Mouse (Mus musculus): ENCODE measurements around the gene Nedd8. TPM values are rescaled to one million over a fixed set of nuclear protein-coding genes. Genes with fewer than 3 reads are reported as not detected.

The Nedd8 gene
- polyA plus RNA-seq, 1 experiment from 2014 or later = 535 TPM

DNA sequence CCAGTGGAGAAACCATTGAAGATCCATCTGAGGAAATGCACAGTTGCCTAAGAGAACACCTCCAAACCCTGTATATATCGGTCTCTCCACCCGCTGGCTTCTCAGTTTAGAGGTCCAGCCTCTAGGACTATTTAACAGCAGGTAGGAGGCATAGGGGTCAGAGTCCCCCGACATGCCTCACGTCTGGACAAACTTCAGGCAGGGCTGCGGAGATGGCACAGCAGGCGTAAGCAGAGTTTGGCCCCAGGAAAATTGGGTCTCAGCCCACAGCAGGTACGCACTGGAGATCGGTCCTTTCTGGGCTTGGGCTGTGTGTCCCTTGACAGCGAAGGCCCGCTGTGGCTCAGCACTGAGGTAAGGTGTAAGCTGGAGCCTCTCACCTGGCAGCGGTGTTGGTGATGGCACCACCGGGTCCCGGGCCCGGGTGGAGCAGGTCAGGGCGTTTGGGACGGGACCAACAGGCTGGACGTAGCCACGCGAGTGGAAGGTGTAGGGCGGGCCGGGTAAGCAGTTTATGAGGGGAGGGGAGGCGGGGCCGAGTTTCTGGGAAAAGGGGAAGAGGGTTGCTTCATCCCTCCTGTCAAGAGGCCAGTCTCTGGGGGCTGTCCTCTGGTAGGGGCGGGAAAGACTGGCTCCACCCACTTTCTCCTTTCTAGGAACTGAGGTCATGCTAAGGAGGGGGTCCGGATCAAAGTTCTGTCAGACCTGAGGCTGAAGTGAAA, 41.2 kb upstream of the Nedd8 start:
- H3K36me3 ChIP-seq (ENCODE audit: control insufficient read depth, insufficient read depth, low read length) = peaks cover 5% of the 10 kb centered on the region
- H3K4me3 ChIP-seq (ENCODE audit: low read depth, low read length) = peak overlapping the region; percentile 28
- H3K9ac ChIP-seq (ENCODE audit: low read depth, low read length) = no peak overlapping the region
- H3K27ac ChIP-seq (ENCODE audit: low read depth, low read length) = no peak overlapping the region
- H3K27me3 ChIP-seq (ENCODE audit: control insufficient read depth, insufficient read depth, low read length) = peaks cover 27% of the 10 kb centered on the region
- WGBS (ENCODE audit: insufficient replicate concordance) = 15% methylated on average over 24 of the region's 25 CpGs
- H3K9me3 ChIP-seq (replicated peaks; ENCODE audit: control insufficient read depth, low read length) = no peaks in the 10 kb centered on the region
- peak overlapping the region; percentile 62 for H3K4me2 ChIP-seq
- H3K4me1 ChIP-seq (ENCODE audit: control insufficient read depth, insufficient read depth, low read length) = peaks cover 8% of the 10 kb centered on the region; the same call in 1 of the 2 replicates
- no peak for ATAC-seq (replicated peaks; ENCODE audit: insufficient number of reproducible peaks, low FRiP score, low TSS enrichment)

DNA sequence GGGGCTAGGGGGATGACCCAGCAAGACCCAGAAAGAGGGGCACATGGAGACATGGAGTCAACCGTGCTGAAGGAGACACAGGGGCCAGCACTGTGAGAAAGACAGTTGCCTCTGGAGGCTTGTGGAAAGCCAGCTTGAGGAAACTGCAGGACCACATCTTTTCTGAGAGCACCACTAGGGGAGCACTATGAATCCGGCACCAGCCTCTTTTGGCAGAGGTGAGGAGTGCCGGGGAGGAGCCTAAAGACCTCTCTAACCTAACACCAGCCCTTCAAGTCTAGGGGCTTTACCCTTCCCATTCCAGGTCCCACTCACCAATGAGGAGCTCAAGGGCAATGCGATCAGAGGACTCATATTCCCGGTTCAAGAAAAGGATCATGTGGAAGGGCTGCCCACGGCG, 39.9 kb upstream of the Nedd8 start:
- no peaks in the 10 kb centered on the region for H3K9me3 ChIP-seq (replicated peaks; ENCODE audit: control insufficient read depth, low read length)
- no peak overlapping the region for H3K4me2 ChIP-seq
- no peak overlapping the region for H3K27ac ChIP-seq (ENCODE audit: low read depth, low read length)
- peaks cover 27% of the 10 kb centered on the region for H3K27me3 ChIP-seq (ENCODE audit: control insufficient read depth, insufficient read depth, low read length)
- no peak overlapping the region for H3K9ac ChIP-seq (ENCODE audit: low read depth, low read length)
- 65% methylated on average over 7 of the region's 7 CpGs for WGBS (ENCODE audit: insufficient replicate concordance)
- no peaks in the 10 kb centered on the region for H3K36me3 ChIP-seq (ENCODE audit: control insufficient read depth, insufficient read depth, low read length)
- no peak overlapping the region for H3K4me3 ChIP-seq (ENCODE audit: low read depth, low read length)
- H3K4me1 ChIP-seq (ENCODE audit: control insufficient read depth, insufficient read depth, low read length) = peaks cover 8% of the 10 kb centered on the region; the same call in 1 of the 2 replicates
- no peak for ATAC-seq (replicated peaks; ENCODE audit: insufficient number of reproducible peaks, low FRiP score, low TSS enrichment)

DNA sequence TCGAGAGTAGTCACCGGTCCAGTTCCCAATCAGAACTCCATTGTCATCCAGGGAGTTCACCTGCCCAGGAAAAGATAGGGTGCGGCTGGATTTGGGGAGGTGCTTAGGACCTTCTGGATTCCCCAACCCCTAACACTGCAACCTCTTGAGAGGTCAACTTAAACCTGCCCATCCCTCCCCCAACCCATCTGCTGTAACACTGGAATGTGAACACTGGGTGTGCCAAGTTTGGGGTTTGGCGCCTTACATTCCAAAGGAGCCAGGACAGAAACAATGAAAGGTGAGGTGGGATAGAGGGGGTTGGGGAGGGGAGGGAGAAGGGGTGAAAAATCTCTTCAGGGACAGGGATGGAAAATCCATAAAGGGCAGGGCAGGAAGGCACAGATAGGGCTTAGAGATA, 37.6 kb upstream of the Nedd8 start:
- H3K36me3 ChIP-seq (ENCODE audit: control insufficient read depth, insufficient read depth, low read length) = no peaks in the 10 kb centered on the region
- ATAC-seq (replicated peaks; ENCODE audit: insufficient number of reproducible peaks, low FRiP score, low TSS enrichment) = no peak
- no peak overlapping the region for H3K27ac ChIP-seq (ENCODE audit: low read depth, low read length)
- 77% methylated on average over 4 of the region's 4 CpGs for WGBS (ENCODE audit: insufficient replicate concordance)
- H3K27me3 ChIP-seq (ENCODE audit: control insufficient read depth, insufficient read depth, low read length) = peaks cover 27% of the 10 kb centered on the region
- H3K9ac ChIP-seq (ENCODE audit: low read depth, low read length) = no peak overlapping the region
- H3K4me2 ChIP-seq = no peak overlapping the region
- peaks cover 8% of the 10 kb centered on the region; the same call in 1 of the 2 replicates for H3K4me1 ChIP-seq (ENCODE audit: control insufficient read depth, insufficient read depth, low read length)
- H3K9me3 ChIP-seq (replicated peaks; ENCODE audit: control insufficient read depth, low read length) = no peaks in the 10 kb centered on the region
- H3K4me3 ChIP-seq (ENCODE audit: low read depth, low read length) = no peak overlapping the region

DNA sequence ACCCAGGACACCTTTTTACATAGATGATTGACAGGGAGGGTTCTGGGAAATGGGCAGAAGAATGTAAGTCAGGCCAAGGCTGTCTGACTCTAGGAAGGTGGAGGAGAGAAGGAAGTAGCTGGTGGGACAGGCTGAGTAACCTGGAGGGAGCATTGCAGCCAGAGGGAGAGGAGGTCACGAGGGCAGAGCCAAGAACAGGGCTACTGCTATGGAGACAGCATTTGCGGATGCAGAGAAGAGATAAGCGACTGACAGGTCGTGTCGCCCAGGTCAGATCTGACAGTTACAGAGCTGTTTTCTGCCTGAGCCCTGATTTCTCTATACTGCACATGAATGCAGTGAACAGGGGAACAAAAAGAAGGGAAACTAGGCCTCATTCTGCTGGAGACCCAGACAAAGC, 35.5 kb upstream of the Nedd8 start:
- H3K4me2 ChIP-seq = no peak overlapping the region
- peaks cover 13% of the 10 kb centered on the region for H3K27me3 ChIP-seq (ENCODE audit: control insufficient read depth, insufficient read depth, low read length)
- no peak overlapping the region for H3K4me3 ChIP-seq (ENCODE audit: low read depth, low read length)
- 59% methylated on average over 5 of the region's 5 CpGs for WGBS (ENCODE audit: insufficient replicate concordance)
- no peaks in the 10 kb centered on the region for H3K4me1 ChIP-seq (ENCODE audit: control insufficient read depth, insufficient read depth, low read length)
- no peaks in the 10 kb centered on the region for H3K9me3 ChIP-seq (replicated peaks; ENCODE audit: control insufficient read depth, low read length)
- no peaks in the 10 kb centered on the region for H3K36me3 ChIP-seq (ENCODE audit: control insufficient read depth, insufficient read depth, low read length)
- no peak overlapping the region for H3K9ac ChIP-seq (ENCODE audit: low read depth, low read length)
- ATAC-seq (replicated peaks; ENCODE audit: insufficient number of reproducible peaks, low FRiP score, low TSS enrichment) = no peak
- no peak overlapping the region for H3K27ac ChIP-seq (ENCODE audit: low read depth, low read length)

DNA sequence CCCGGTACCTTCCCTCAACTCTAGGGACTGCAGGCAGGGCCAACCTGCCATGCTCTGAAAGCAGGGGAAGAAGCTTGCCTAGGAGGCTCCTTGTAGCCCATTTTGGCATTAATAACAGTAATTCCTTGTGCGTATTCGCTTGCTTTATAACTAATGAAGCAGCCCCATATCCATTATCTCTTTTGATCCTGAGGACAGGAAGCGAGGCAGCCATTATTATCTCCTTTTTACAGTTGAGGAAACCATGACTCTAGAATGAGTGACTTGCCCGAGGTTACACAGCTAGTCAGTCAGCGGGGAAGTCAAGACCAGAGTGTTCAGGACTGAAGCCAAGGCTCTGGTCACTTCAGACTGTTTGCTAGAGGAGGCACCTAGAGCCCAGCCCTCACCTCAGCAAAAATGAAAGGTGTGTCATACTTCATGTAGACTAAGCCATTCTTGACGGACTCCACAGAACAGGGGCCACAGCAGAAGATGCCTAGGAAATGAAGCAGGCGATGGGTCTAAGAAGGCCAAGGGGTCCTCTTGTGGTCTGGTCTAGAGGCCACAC, 34.2 kb upstream of the Nedd8 start:
- no peak for ATAC-seq (replicated peaks; ENCODE audit: insufficient number of reproducible peaks, low FRiP score, low TSS enrichment)
- Histone ChIP-seq H3K4me2 (no peak overlapping the region), H3K4me1 (ENCODE audit: control insufficient read depth, insufficient read depth, low read length) (no peaks in the 10 kb centered on the region), H3K27ac (ENCODE audit: low read depth, low read length) (no peak overlapping the region), H3K9ac (ENCODE audit: low read depth, low read length) (no peak overlapping the region), H3K4me3 (ENCODE audit: low read depth, low read length) (no peak overlapping the region), H3K27me3 (ENCODE audit: control insufficient read depth, insufficient read depth, low read length) (peaks cover under 1% of the 10 kb centered on the region), H3K36me3 (ENCODE audit: control insufficient read depth, insufficient read depth, low read length) (no peaks in the 10 kb centered on the region), H3K9me3 (replicated peaks; ENCODE audit: control insufficient read depth, low read length) (no peaks in the 10 kb centered on the region)
- WGBS (ENCODE audit: insufficient replicate concordance) = 74% methylated on average over 8 of the region's 8 CpGs

DNA sequence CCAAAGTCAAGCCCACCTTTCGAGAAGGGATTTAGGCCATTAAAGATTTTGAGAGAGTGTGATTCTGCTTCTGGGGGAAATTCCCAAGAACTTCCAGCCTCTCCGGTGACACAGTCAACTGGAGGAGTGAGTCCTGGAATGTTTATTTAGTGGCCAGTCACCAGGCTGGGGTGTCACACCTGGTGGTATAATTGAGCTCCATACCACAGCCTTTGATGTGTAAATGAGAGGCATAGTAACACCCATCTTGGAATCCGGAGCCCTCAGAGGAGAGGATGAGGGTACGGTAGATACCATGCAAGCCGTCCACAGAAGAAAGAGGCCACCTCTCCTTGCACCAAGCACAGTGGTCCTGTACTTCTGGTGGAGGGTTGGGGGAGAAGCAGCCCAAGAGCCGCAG, 30.8 kb upstream of the Nedd8 start:
- Histone ChIP-seq H3K9me3 (replicated peaks; ENCODE audit: control insufficient read depth, low read length) (no peaks in the 10 kb centered on the region), H3K4me3 (ENCODE audit: low read depth, low read length) (no peak overlapping the region), H3K36me3 (ENCODE audit: control insufficient read depth, insufficient read depth, low read length) (no peaks in the 10 kb centered on the region), H3K4me2 (no peak overlapping the region), H3K4me1 (ENCODE audit: control insufficient read depth, insufficient read depth, low read length) (no peaks in the 10 kb centered on the region), H3K27me3 (ENCODE audit: control insufficient read depth, insufficient read depth, low read length) (no peaks in the 10 kb centered on the region; the same call in 1 of the 2 replicates), H3K9ac (ENCODE audit: low read depth, low read length) (no peak overlapping the region), H3K27ac (ENCODE audit: low read depth, low read length) (no peak overlapping the region)
- no peak for ATAC-seq (replicated peaks; ENCODE audit: insufficient number of reproducible peaks, low FRiP score, low TSS enrichment)
- 52% methylated on average over 6 of the region's 6 CpGs for WGBS (ENCODE audit: insufficient replicate concordance)

DNA sequence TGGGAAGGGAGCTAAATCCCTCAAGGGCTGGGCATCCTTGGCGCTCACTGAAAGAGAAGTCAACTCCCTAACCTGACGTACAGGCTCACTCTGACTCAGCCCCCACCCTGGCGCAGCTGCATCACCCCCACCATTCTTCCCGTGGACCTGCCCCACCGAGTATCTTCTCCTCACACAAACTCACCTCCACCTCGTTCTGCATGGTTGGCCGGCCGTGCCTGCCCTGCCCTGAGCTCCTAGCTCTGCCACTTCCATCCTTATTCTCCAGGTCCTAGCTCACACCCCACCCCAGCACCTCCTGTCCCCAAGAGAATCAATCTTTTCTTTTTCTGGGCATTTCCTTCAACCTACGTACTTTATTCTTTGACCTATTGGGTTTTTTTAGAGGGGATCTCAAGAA, 29.2 kb upstream of the Nedd8 start:
- no peak for ATAC-seq (replicated peaks; ENCODE audit: insufficient number of reproducible peaks, low FRiP score, low TSS enrichment)
- no peak overlapping the region for H3K9ac ChIP-seq (ENCODE audit: low read depth, low read length)
- H3K27ac ChIP-seq (ENCODE audit: low read depth, low read length) = no peak overlapping the region
- WGBS (ENCODE audit: insufficient replicate concordance) = 67% methylated on average over 9 of the region's 9 CpGs
- no peaks in the 10 kb centered on the region for H3K4me1 ChIP-seq (ENCODE audit: control insufficient read depth, insufficient read depth, low read length)
- no peak overlapping the region for H3K4me2 ChIP-seq
- no peaks in the 10 kb centered on the region for H3K9me3 ChIP-seq (replicated peaks; ENCODE audit: control insufficient read depth, low read length)
- H3K4me3 ChIP-seq (ENCODE audit: low read depth, low read length) = no peak overlapping the region
- no peaks in the 10 kb centered on the region; the same call in 1 of the 2 replicates for H3K27me3 ChIP-seq (ENCODE audit: control insufficient read depth, insufficient read depth, low read length)
- no peaks in the 10 kb centered on the region for H3K36me3 ChIP-seq (ENCODE audit: control insufficient read depth, insufficient read depth, low read length)

DNA sequence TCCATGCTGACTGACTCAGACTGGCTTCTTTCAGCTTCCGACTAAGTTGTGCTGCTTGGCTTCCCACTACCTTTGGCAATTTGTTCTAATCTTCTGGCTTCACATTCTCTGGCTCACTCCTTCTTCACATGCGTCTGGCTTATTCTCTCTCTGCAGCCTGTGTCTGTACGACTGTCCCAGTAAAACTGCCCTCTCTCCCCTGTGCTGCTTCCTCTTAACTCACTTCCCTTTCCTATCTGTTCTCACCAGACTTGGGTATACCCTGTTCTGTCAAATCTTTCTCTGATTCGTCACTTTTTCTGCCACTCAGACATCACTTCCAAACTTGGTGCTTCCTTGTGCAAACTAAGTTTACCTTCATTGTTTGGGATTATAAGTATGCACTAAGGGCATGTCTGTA, 25.3 kb upstream of the Nedd8 start:
- WGBS (ENCODE audit: insufficient replicate concordance) = 72% methylated on average over 4 of the region's 4 CpGs
- Histone ChIP-seq H3K9ac (ENCODE audit: low read depth, low read length) (no peak overlapping the region), H3K27me3 (ENCODE audit: control insufficient read depth, insufficient read depth, low read length) (no peaks in the 10 kb centered on the region; the same call in 1 of the 2 replicates), H3K4me1 (ENCODE audit: control insufficient read depth, insufficient read depth, low read length) (no peaks in the 10 kb centered on the region), H3K36me3 (ENCODE audit: control insufficient read depth, insufficient read depth, low read length) (no peaks in the 10 kb centered on the region), H3K4me3 (ENCODE audit: low read depth, low read length) (no peak overlapping the region), H3K4me2 (no peak overlapping the region), H3K27ac (ENCODE audit: low read depth, low read length) (no peak overlapping the region), H3K9me3 (replicated peaks; ENCODE audit: control insufficient read depth, low read length) (no peaks in the 10 kb centered on the region)
- ATAC-seq (replicated peaks; ENCODE audit: insufficient number of reproducible peaks, low FRiP score, low TSS enrichment) = no peak

DNA sequence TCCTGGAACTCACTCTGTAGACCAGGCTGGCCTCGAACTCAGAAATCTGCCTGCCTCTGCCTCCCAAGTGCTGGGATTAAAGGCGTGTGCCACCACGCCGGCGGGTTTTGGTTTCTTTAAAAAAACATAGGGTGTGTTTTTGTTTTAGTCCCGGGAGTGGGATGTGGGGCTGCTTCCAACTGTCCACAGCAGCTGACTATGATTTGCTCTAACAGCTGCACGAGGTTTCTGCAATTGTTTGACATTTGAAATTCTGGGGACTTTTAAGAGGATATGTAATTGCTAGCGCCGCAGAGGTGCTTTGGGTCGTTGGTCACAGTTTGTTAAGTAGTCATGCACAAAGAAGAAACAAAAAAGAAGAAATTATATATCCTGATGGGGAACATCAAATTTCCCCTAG, 17.5 kb upstream of the Nedd8 start:
- WGBS (ENCODE audit: insufficient replicate concordance) = 79% methylated on average over 10 of the region's 10 CpGs
- H3K27me3 ChIP-seq (ENCODE audit: control insufficient read depth, insufficient read depth, low read length) = no peaks in the 10 kb centered on the region
- H3K4me3 ChIP-seq (ENCODE audit: low read depth, low read length) = no peak overlapping the region
- no peaks in the 10 kb centered on the region for H3K4me1 ChIP-seq (ENCODE audit: control insufficient read depth, insufficient read depth, low read length)
- H3K27ac ChIP-seq (ENCODE audit: low read depth, low read length) = no peak overlapping the region
- no peaks in the 10 kb centered on the region for H3K36me3 ChIP-seq (ENCODE audit: control insufficient read depth, insufficient read depth, low read length)
- no peaks in the 10 kb centered on the region for H3K9me3 ChIP-seq (replicated peaks; ENCODE audit: control insufficient read depth, low read length)
- no peak overlapping the region for H3K9ac ChIP-seq (ENCODE audit: low read depth, low read length)
- no peak for ATAC-seq (replicated peaks; ENCODE audit: insufficient number of reproducible peaks, low FRiP score, low TSS enrichment)
- H3K4me2 ChIP-seq = no peak overlapping the region

Data from heart, embryonic 11.5 days (tissue).